Mouse (Mus musculus): ENCODE data around the gene Lrrc4b.
A peak's percentile ranks its signal among the peaks of the same experiment; 100 is the strongest.

Gene Lrrc4b

DNA sequence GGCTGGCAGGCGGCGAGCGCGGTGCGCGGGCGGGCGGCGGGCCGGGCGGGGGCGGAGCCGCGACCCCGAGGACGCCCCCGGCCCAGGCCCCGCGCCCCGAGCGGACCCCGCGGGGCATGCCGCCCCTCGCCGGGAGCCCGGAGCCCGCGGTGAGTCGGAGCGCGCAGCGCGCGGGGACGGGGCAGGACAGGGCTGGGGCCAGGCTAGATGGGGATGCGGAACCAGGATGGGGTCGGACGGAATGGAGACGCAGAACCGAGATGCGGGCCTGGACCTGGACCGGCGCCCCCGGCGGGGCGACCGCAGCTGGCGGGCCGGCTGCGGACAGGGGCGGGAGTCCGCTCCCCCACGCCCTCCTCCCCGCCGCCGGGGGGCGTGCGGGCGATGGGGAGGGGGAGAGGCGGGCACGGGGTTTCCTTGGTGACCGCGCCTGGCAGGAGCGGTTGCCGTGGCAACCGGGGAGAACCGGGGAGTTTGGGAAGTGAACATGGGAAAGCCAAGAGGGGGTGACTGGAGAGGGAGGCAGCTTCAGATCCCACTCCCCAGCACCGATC, at the start of gene Lrrc4b:
TSS of gene Lrrc4b (plus strand) at position 51 of the 554 bp plus-strand sequence.
- ATAC-seq (ENCODE audit: low TSS enrichment), result peak; percentile 42; the same call in 1 of the 2 replicates

DNA sequence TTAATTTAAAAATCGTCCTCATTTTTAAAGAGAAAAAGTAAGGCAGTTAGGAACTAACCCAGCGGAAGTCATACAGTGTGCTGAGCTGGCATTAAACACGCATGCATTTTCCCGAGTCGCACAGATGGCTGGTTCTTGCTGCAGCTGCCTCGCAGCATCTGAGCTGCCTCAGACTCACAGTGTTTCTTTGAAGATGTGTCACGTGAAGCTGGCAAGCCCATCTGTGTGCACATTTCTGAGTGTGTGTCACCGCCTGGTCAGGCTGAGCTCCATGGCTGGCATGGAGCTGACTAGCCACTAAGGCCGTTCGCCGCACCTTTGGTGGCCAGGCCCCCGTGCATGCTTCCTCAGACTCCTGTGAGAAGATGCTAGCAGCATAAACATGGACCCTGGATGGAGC, 46.3 kb upstream of the Lrrc4b start:
- peak; percentile 54; the same call in 1 of the 2 replicates for ATAC-seq (ENCODE audit: low TSS enrichment)

DNA sequence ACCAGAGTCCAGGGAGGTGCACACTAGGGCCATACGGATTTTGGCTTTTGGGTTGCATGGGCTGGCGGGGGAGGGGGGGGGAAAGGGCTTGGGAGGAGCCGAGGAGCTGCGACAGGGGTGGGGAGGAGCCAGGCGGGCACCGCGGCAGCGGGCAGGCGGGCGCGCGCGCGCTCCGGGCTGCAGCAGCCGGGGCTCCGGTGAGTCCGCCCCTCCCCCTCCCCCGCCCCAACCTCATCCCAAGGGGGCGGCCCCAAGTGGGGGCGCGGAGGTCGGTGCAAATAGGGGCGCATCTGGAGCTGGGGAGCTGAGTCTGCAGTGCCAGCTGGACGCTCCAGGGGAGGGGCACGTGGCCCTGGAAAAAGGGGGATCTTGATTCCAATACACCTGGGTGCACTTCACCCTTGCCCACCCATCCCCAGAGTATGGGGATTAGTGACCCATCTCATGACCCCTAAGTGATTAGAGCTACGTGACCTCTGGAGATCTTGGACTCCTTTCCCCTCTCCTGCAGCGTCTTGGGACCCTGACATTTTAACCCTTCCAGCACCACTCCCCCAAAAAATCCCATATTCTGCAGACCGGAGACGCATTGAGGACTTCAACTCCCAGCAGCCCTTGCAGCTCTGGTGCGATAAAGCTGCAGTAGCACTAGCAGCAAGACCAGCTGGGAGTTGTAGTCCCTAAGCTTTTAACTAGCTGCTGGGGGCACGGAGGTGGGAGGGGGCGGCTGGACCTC, 44.7 kb upstream of the Lrrc4b start, which contains the start of gene Syt3:
TSS of gene Syt3 (plus strand) at position 123 of the 736 bp plus-strand sequence.
- peak; percentile 83 for ATAC-seq (ENCODE audit: low TSS enrichment)

DNA sequence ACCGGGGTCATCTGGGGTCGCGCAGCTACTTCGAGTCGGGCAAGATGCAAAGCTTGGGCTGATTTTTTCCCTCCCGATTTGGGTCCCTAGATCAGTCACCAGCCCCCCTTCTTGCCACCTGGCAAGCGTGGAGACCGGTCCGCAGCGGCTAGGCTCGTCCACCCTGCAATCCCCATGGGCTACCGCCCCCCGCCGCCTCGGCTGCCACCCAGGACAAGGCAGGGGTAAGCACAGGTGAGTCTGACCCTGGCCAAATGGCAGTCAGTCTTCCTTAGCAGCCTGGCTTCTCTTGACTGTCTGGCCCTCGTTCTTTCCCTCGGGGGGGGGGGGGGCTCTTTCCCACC, 44.1 kb upstream of the Lrrc4b start:
- ATAC-seq (ENCODE audit: low TSS enrichment), result peak; percentile 8

DNA sequence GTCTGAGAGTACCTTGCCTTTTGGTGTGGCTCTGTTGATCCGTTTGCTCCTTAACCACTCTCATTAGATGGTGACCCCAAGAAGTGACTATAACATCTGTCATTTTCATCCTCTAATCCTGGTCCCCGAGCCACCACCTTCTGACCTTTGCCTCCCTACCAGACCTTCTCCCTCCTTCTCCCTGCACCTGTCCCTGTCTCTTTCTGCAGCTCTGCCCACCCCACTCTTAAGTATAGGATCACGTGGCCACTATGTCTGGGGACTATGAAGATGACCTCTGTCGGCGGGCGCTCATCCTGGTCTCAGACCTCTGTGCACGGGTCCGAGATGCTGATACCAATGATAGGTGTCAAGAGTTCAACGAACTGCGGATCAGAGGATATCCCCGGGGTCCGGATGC, 43.1 kb upstream of the Lrrc4b start, which contains the start of gene 1700008O03Rik:
TSS of gene 1700008O03Rik (minus strand) at position 101 of the 400 bp plus-strand sequence.
- ATAC-seq (ENCODE audit: low TSS enrichment), result no peak

DNA sequence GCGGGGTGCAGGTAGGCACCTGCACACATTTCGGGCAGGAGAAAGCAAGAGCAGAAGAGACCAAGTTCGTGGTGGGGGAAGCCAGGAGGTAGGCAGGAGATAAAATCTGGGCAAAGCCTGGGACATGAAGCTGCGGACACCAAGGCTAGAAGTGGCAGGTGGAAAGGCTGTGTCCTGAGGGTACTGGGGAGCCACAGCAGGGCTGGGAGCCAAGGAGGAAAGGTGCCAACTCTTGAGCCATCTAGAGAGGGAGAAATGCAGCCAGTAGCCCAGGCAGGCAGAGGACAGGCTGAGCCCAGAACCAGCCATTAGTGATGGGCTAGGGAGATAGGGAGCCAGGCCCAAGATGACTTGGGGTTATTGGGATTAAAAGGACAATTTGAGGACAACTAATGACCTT, 37.0 kb upstream of the Lrrc4b start:
- ATAC-seq (ENCODE audit: low TSS enrichment), result no peak

DNA sequence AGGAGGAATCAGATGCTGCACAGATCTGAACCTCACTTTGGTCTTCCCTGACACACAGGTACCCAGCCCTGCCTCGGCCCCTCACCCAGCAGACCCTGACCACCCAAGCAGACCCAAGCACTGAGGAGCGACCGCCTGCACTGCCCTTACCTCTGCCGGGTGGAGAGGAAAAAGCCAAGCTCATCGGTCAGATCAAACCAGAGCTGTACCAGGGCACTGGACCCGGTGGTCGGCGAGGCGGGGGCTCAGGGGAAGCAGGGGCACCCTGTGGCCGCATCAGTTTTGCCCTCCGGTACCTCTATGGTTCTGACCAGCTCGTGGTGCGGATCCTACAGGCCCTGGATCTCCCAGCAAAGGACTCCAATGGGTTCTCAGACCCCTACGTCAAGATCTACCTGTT, 36.5 kb upstream of the Lrrc4b start:
- ATAC-seq (ENCODE audit: low TSS enrichment), result no peak

DNA sequence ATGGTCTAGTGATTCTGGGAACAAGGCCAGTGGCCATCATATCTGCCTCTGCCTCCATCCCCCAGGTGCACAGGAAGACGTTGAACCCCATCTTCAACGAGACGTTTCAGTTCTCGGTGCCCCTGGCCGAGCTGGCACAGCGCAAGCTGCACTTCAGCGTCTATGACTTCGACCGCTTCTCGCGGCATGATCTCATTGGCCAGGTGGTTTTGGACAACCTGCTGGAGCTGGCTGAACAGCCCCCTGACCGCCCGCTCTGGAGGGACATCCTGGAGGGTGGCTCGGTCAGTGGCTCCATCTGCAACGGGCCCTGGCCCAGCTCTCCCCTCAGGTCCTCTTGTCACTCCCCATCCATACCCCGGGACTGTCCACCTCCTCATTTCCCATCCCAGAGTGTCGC, 35.5 kb upstream of the Lrrc4b start:
- ATAC-seq (ENCODE audit: low TSS enrichment), result no peak

DNA sequence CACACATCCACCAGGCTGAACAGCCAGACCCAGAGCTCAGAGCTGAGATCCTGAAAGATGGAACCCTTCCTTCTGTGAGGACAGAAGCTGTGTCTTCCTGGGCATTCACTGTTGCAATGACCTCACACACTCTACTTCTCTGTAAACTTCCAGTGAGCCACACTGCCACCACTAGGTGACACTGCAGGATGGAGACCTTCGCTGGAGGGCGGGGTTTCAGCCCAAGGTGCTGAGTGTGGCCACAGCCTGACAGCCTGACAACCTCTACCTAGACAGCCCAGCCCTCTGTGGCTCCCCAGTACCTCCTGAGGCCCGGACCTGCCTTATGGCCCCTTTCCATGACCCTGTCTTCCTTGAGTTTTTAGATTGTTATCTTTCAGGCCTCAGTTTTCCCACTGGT, 30.2 kb upstream of the Lrrc4b start:
- peak; percentile 67; the same call in 1 of the 2 replicates for ATAC-seq (ENCODE audit: low TSS enrichment)

DNA sequence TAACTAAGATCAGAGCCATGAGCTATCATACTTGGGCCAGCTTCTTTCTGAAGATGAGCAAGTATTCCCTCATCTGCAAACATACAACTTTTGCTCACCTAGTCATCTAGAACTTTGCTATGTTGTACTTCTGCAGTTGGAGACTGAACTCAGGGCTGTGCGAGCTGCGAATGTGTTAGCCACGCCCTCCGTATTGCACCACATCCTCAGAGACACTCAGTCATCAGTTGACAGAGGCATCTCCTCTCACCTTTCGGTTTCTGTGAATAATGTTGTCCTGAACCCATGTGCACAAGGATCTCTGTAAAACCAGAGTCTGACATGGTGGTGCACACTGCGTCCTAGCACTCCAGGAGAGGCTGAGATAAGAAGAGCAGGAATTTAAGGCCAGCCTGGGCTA, 27.1 kb upstream of the Lrrc4b start:
- ATAC-seq (ENCODE audit: low TSS enrichment), result no peak

DNA sequence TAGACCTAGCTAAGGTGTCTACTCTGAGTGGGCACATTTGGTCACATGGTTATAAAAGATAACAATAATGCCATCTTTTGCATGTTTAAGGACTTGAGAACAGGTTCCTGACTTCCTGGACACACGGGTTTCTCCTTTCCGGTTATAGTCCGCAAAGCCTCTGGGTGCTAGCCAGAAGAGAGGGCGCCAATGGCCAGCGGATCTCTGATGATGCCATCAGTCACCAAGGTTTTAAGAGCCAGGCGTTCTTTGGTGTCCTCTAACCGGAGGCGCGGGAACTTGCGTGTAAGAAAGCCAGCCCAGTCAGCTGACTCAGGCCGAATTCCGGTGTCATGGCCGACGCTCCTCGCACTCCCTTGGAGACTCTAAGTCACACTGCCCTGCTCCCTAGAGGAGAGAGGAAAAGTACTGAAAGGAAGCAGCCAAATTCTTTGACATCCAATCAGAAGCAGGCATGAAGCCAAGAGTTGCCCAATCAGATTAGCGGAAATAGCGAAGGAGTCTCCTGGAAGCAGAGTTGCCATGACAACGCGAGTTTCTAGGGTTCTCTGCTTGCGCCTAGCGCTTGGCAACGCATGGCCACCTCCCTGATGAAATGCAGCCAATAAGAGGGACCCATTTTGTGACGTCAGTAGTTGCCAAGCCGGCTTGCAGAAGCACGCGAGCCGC, 23.3 kb upstream of the Lrrc4b start:
- peak; percentile 94 for ATAC-seq (ENCODE audit: low TSS enrichment)

DNA sequence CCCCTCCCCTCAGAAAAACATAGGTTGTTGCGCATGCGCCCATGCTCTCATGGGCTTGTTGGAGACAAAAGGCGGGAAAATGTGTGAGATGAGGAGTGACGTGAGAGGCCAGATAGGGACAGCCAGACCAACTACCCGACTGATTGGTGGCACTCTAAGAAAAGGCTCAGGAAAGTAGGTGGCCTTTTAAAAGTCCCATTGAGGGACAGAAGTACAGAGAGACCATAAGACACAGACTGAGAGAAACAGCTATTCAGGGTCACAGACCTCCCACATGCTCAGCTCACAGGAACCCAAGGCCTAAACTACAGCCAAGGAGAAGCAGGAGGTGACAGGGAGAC, 22.8 kb upstream of the Lrrc4b start:
- peak; percentile 29; the same call in 1 of the 2 replicates for ATAC-seq (ENCODE audit: low TSS enrichment)

DNA sequence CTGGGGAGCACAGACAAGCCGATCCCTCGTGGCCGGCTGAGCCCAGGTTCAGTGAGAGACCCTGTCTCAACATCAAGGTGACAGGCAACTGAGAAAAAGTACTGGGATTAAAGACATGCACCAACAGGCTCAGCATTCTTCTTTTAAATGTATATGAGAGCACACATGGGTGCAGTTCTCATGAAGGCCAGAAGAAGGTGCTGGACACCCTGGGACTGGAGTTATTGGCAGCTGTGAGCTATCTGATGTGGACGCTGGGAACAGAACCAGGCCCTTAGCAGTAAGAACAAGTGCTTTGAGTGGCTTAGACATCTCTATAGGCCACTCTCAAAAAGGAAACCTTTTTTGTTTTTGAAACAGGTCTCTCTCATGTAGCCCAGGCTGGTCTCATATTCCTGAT, 17.7 kb upstream of the Lrrc4b start:
- ATAC-seq (ENCODE audit: low TSS enrichment), result no peak

DNA sequence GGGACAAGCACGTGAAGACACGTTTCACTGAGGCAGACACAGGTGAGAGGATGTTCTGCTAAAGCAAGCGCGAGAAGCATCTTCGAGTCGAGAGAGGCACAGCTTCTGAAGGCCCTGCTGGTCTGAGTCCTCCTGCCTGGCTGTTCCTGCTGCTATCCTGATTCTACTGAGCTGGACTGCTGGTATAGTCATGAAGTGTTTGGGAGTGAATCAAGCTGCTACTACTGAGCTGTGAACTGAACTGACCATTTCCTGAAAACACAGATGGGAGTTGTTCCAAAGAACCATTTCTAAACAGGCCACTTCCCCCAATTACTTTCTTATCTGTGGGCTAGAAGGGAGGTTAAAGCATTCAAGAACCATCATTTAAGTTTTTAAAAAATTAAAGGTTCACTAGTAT, 15.5 kb upstream of the Lrrc4b start:
- no peak for ATAC-seq (ENCODE audit: low TSS enrichment)

DNA sequence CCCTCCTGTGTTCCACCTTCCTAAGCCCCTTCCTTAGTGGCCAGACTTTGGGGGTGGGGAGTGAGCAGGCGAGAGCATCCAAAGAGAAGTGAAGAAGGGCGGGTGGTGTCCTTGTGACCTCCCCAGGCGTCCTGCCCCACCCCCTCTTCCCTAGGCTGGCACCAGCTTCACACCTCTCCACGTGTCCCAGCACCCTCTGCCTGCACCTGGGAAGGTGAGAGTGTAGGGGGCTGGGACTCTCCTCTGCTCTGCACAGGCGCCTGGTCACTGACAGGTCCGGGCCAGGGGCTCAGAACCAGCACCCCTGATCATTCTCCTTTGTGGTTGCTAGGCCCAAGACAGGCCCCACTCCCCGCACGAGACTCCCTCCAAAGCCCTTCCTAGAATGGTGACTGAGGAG, 1.2 kb upstream of the Lrrc4b start:
- ATAC-seq (ENCODE audit: low TSS enrichment), result no peak

DNA sequence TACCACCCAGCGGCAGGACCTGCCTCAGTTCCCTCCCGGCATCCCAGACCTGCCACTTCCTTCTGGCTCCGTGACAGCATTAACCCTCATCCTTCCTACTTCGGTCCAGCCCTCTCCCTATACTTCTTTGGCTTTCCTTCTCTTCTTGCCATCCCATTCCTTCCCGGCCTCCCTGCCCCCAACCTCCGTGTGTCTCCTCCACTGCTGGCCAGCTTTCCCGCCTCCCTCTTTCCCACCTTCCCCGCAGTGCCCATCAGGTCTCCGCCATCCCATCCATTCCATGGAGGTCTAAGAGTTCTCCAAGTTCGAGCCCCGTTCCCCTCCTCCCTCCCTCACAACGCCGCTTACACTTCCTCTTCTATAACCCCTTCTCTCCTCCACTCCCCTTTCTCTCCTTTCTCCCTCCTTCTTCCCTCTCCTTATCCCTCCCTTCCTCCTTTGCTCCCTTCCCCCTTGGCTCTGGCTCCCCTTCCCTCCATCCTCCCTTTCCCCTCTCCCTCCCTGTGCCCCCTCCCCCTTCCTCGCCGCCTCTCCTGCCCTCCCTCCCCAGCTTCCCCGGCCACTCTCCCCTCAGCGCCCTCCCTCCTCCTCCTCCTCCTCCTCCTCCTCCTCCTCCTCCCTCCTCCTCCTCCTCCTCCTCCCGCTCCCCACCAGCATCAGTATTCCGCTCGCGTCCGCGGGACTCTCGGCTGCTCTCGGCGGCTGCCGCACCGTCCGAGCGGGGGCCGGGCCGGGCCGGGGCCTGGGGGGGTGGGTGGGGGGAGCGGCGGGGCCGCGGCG, 457 bp upstream of the Lrrc4b start:
- peak; percentile 9; the same call in 1 of the 2 replicates for ATAC-seq (ENCODE audit: low TSS enrichment)

DNA sequence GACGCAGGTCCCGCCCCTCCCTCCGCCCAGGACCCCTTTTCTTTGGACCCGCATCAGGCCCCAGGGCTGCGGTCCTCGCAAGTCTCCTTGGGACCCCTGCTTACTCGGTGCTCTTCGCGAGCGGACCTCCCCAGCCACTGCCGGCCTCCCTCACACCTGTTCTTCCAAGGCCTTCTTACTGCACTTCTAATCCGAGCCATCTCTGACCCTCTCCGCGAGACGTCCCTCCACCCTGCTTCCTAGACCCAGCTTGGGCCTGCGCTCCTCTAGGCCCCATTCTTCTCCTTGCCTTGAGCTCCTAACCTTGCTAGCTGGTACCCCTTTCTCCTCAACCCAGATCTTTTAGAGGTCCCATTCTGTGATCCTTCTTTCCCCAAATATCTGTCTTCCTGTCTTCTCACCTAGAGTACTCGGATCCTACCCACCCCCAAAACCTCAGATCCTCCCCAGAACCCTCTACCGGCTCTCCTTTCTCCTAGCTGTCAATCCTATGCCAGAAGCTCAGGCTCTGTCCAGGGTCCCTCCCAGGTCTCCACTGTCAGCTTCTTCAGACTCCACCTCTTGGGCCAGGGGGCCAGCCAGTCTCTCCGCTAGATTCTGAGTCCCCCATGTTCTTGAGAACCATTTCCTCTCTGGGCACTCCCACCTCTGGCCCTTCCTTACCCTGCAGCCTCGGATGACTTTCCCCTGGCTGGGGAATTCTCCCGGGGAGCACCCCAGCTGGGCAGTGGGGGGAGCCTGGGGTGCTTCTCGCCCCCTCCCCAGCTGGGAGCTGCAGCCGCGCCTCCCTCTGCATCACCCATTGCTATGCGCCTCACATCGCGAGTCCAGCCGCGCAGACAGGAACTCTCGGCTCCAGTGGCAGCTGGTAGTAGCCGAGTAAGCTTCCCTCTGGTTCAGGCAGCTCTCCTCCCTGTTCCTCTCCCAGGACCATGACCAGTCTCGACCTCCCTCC, 993 bp downstream of the Lrrc4b start:
- peak; percentile 34; the same call in 1 of the 2 replicates for ATAC-seq (ENCODE audit: low TSS enrichment)

DNA sequence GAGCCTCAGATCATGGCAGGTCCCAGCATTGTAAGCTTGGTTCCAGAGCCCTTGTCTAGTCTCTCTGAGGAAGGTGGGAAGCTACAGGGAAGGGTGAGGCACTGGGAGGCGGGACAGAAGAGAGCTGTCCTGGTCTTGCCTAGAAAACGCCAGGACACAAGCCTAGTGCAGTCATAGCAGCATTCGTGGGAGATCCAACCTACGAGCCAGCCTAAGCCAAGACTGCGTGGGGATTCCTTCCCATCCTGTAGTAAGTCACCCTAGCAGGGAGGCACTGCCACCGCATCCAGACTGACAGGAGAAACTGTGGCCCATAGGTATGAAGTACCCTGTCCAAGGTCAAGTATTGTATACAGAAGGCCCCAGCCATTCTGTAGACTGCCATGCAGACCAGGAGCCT, 3.7 kb downstream of the Lrrc4b start:
- peak; percentile 16; the same call in 1 of the 2 replicates for ATAC-seq (ENCODE audit: low TSS enrichment)

DNA sequence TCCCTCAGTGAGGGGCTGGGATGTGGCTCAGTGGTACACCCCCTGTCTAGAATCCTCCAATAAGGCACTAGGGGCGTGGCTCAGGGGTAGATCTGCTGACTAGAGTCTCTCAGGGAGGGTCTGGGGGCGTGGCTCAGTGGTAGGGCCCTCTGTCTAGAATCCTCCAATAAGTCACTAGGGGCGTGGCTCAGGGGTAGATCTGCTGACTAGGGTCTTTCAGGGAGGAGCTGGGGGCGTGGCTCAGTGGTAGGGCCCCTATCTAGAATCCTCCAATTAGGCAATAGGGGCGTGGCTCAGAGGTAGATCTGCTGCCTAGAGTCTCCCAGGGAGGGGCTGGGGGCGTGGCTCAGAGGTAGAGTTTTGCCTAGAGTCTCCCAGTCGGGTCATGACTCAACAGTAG, 4.6 kb downstream of the Lrrc4b start:
- ATAC-seq (ENCODE audit: low TSS enrichment), result no peak

DNA sequence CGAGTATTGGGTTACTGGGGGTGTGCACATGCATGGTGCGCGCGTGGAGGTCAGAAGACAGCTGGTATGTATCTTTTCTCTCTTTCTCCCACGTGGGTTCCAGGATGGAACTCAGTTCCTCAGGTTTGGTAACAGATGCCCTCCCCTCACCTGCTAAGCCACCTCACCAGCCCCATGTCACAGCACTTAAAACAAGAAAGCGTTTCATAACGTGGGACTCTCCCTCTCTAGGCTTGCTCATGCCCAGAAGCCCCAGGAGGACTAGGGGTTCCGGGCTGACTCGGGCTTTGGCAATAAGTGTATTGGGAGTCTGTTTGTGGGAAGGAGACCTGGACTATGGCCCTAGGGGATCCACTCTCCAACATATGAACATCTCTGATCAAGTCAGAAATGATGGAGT, 5.3 kb downstream of the Lrrc4b start:
- ATAC-seq (ENCODE audit: low TSS enrichment), result no peak

DNA sequence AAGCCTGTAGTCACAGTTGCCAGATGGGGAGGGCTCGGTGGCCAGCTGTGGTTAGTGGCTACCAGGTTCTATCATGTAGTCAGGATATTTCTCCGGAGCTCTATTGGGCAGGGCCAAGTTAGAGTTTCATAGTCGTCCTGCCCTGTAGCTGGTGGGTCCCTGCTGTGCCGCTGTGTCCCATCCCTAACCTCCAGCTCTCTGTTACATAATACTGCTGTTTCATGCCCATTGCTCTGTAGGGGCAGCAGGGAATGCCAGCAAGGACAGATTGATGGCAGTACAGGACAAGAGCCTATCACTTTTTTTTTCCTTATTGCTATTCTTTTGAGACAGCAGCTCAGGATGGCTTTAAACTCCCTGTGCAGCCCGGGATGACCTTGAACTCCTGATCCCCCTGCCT, 7.0 kb downstream of the Lrrc4b start:
- no peak for ATAC-seq (ENCODE audit: low TSS enrichment)

Measured in frontal cortex, adult (tissue).